Mouse (Mus musculus): Measurements from ENCODE around the gene Krtap10-10.

Krtap10-10 gene

GRCm38 (mm10) chr10:77864067-77864761 lies 28.5 kb downstream of the Krtap10-10 start:
- ATAC-seq (ENCODE audit: insufficient number of reproducible peaks, low FRiP score, low TSS enrichment) = peak; percentile 64

GRCm38 (mm10) chr10:77864762-77865143 lies 29.0 kb downstream of the Krtap10-10 start:
- peak; percentile 45; the same call in 1 of the 2 replicates for ATAC-seq (ENCODE audit: insufficient number of reproducible peaks, low FRiP score, low TSS enrichment)

- no peak for ATAC-seq (ENCODE audit: insufficient number of reproducible peaks, low FRiP score, low TSS enrichment)
Measured at GRCm38 (mm10) chr10:77867546-77867945, 31.8 kb downstream of the Krtap10-10 start.

- no peak for ATAC-seq (ENCODE audit: insufficient number of reproducible peaks, low FRiP score, low TSS enrichment)
Measured at GRCm38 (mm10) chr10:77869651-77870050, 33.9 kb downstream of the Krtap10-10 start.

GRCm38 (mm10) chr10:77878985-77879384 lies 43.2 kb downstream of the Krtap10-10 start:
- ATAC-seq (ENCODE audit: insufficient number of reproducible peaks, low FRiP score, low TSS enrichment) = no peak

GRCm38 (mm10) chr10:77880305-77880704 lies 44.6 kb downstream of the Krtap10-10 start:
- ATAC-seq (ENCODE audit: insufficient number of reproducible peaks, low FRiP score, low TSS enrichment) = no peak

- no peak for ATAC-seq (ENCODE audit: insufficient number of reproducible peaks, low FRiP score, low TSS enrichment)
Measured at GRCm38 (mm10) chr10:77882553-77882952, 46.8 kb downstream of the Krtap10-10 start.

- no peak for ATAC-seq (ENCODE audit: insufficient number of reproducible peaks, low FRiP score, low TSS enrichment)
Measured at GRCm38 (mm10) chr10:77886007-77886747, 50.4 kb downstream of the Krtap10-10 start.

All from cerebellum, adult (tissue).